Mouse (Mus musculus) adrenal gland, adult (tissue): ENCODE results near the gene Bcan.

Source experiments
- DNase-seq, 2 experiments: peaks; one replicate each; pipeline ENCODE4 v3.0.0; 2022 to 2023; ENCODE audit warnings: low spot score in 1 of 2; ENCODE audit not compliant: inconsistent age in 2 of 2

Bcan gene

DNA sequence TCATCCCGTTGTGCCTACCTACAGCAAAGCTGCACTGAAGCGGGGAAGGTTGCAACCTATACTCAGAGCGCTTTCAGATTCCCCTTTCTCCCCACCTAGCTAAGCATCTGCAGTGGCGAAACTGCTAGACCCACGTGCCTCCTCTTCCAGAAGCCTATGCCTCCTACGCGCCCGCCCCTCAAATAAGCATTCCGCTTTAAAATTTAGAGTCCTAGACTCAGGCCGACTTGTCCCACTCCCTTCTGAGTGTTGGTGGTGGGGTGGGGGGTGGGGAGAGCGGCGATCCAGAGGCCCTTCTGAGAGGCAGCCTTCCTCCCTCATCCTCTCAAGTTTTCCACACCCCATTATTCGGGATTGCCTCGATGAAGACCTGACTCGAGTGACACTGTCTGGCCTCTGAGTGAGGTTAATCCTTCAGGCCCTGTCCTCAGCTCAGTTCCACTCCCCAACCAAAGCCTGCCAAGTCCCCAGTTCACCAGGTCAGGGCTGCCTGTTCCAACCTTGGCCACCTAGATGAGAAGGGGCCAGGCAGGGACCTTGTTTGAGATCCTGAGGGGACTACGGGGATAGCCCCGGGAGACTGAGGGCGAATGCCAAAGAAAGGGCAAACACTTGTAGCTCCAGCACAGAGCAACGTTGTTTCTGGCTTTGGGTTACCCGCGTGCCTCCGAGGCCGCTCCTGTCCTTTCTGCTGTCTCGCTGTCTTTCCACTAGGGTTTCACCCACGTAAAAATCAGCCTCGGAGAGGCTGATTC is 52.8 kb downstream of the Bcan start:
- DNase-seq: peak in 1 of 2 experiments; percentile 50

DNA sequence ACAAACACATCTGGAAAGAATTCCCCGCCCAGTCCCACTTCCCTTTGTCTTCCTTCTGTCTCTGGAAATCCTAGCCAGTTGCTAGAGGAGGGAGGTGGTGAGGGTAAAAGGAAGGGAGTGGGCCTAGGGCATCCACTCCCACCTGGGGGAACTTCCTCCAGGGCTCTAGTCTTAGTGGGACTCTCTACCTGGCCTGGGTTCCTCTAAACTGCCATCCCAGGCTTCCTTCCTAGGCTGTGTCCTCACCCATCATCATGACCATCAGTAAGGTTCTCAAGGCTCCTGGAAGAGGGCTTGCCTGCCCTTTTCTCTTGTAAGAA is 53.5 kb downstream of the Bcan start:
- no peak for DNase-seq

GRCm38 (mm10) chr3:87945781-87946540 is 54.1 kb downstream of the Bcan start:
- no peak for DNase-seq

DNA sequence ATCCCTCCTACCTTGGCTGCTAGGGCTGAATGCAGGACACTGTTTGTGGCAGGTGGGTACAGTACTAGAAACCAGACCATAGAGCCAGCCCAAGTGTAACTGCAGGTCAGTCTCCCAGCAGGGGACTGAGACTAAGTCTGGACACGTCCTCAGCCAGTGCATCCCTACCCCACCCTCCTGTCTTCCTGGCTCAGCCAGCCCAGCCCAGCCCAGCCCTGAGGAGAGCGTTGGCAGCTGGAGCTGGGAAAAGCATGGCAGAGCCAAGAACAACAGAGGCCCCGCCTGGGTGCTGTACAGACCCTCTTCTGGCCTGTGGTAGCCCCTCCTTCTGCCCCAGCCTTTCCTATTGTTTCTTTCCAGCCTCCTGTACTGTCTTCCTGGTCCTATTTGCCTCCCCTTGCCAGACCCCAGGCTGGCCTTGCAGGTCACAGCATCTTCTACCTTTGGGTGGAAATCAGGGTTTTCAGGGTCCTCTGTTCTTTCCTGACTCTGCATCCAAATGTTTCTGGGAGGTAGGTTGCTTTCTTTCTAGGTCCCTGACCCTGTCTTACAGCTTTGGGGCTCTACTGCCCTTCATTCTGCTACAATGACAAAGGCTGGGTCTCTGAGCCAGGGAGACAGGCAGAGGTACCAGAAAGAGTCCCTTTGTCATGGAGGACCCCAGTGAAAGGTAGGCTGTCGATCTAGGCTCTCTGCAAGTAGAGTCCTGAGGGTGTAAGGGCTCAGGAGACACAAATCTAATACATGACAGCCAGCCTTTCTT is 55.0 kb downstream of the Bcan start:
- DNase-seq: no peak

DNA sequence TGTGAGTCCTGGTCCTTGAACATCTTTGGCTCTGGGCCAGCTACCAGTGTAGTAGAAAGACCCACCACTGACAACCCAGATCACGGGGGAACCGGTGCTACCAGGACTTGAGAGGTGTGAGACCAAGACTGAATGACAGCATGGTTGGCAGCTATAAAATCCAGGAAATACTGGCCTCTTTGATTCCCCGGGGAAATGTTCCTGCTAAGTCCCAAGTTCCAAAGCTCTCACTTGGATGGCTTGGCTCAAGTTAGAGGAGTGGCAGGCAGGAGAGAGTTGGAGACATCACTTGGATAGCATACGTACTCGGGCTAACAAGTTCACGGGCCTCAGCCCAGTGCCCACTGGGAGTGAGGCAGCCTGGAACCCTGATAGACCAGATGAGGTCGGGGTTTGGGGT is 56.4 kb downstream of the Bcan start:
- no peak for DNase-seq

DNA sequence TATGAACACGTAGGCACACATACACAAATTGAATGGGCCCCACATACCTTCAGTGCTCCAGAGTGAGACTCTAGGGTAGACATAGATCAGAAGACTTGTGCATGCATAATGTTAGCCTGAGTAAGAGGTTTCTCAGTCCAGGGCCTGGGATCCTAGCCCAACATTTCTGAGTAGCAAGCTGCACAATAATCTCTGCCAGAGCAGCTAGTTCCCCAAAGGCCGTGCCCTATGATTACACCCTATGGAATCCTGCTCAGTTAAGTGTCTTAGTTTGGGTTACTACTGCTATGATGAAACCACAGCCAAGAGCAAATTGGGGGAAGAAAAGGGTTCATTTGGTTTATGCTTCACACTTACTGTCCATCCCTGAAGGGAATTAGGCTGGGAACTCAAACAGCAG is 57.6 kb downstream of the Bcan start:
- no peak for DNase-seq

DNA sequence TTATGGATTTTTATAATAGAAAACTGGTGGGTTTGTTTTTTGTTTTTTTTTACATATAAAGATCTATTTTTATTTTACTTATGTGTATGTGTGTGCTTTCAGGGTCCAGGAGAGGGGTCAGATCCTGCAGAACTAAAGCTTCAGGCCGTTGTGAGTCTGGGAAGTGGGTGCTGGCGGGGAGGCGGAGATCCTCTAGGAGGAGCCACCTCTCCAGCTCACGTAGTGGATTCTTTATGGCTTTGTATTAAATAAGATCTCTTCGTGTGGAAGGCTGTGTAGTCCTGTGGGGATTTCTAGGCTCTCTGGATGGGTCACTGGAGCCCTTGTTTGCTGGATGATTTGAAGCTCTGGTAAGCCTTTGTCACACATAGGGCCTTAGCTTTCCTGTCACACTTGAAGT is 59.4 kb downstream of the Bcan start:
- no peak for DNase-seq
